Mouse (Mus musculus) spleen, postnatal 14 days (tissue): ENCODE measurements around the gene Tas1r1.
"Not testable (repeated sequence)": the region's sequence is repeated elsewhere in the genome, so short reads cannot be mapped to it uniquely, and the experiment has no call there.

Experiments used
- DNase-seq, 2 experiments: peaks; one replicate each; pipeline ENCODE4 v3.0.0; 2021 to 2022; ENCODE audit warnings: low spot score in 2 of 2

Tas1r1 gene

DNA sequence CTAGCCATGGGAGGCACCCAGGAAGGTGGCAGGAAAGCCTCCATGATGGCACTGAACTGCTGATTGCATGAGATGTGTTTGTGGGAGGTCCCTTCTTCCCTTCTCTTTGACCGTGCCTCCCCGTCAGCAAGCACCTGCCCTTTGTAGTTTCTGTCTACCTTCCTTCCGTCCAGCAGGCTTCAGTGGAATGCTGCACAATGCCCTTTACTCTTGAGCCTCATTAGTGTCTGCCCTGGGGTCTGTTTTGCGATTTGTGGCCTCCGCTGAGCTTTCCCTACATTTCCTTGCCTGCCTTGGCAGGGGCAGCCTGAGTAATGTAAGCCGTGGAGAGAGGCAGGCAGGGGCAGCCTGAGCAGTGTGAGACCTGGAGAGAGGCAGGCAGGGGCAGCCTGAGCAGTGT, 6.2 kb upstream of the Tas1r1 start:
- DNase-seq = no peak

DNA sequence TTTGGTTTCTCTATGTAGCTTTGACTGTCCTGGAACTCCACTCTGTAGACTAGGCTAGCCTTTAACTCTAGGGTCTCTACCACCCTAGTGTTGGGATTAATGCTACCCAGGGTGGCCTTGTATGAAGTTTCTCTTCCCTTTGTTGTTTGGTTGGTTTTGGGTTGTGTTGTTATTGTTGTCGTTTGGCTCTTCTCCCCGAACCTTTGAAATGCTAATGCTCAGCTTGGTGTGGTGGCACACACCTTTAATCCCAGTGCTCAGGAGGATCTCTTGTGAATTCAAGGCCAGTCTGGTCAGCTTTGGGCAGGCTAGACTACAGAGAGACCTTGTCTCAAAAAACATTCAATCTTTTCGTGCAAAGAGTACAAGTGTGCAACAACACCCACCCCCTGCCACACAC, 4.8 kb upstream of the Tas1r1 start:
- no peak for DNase-seq

- no peak for DNase-seq
These were observed 3.7 kb upstream of the Tas1r1 start for GRCm38 (mm10) chr4:152041924-152042641.

- DNase-seq = no peak
These were observed 1.5 kb upstream of the Tas1r1 start for GRCm38 (mm10) chr4:152039831-152040310.

GRCm38 (mm10) chr4:152038985-152039830, 840 bp upstream of the Tas1r1 start, which contains the start of gene Nol9:
TSS of gene Nol9 (plus strand) at chr4:152039321.
- peak; percentile 88 to 95 for DNase-seq

GRCm38 (mm10) chr4:152036464-152036863, 1.9 kb downstream of the Tas1r1 start:
- not testable (repeated sequence) for DNase-seq

GRCm38 (mm10) chr4:152032922-152033321, 5.4 kb downstream of the Tas1r1 start:
- DNase-seq = no peak

DNA sequence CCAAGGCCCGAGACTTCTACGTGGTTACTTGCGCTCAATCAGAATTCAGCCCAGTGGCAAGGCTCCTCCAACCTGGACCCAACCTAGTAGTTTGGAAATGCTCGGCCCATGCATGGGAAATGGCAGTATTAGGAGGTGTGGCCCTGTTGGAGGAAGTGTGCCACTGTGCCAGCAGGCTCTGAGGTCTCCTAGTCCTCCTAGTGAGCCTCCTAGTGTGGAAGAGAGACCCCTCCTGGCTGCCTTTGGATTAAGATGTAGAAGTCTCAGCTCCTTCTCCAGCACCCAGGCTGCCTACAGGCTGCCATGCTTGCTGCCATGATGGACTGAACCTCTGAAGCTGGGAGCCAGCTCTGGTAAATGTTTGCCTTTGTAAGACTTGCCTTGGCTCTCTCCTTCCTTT, 8.4 kb downstream of the Tas1r1 start:
- DNase-seq = no peak

- DNase-seq = no peak
These were observed 9.3 kb downstream of the Tas1r1 start for GRCm38 (mm10) chr4:152029087-152029486.

GRCm38 (mm10) chr4:152028456-152028855, 9.9 kb downstream of the Tas1r1 start:
- no peak for DNase-seq

DNA sequence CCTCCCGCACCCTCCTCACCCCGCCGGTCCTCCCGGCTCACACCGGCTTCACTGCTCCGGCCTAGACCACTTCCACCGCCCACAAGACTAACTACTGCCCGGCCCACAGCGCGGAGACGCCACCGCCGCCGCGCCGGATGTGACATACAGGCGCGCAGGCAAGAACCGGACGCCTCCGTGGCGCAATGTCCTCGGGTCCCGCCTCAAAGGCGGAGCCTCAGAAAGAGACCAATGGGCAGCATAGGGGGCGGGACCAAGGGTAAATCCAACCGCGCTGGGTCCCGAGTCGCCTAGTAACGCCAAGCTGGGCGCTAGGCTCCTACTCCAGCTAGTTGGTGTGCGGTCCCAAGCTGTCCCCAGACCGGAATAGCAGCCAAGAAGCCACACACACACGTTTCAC, 10.8 kb downstream of the Tas1r1 start, which contains the start of gene Zbtb48:
TSS of gene Zbtb48 (minus strand) at position 148 of the 400 bp plus-strand sequence.
- DNase-seq = peak; percentile 86 to 92

- no peak for DNase-seq
These were observed 11.4 kb downstream of the Tas1r1 start for GRCm38 (mm10) chr4:152026751-152027508.

- no peak for DNase-seq
These were observed 13.8 kb downstream of the Tas1r1 start for GRCm38 (mm10) chr4:152024525-152024924.

- no peak for DNase-seq
These were observed 15.9 kb downstream of the Tas1r1 start for GRCm38 (mm10) chr4:152022506-152022905.

GRCm38 (mm10) chr4:152021568-152022097, 16.7 kb downstream of the Tas1r1 start:
- DNase-seq = no peak

GRCm38 (mm10) chr4:152020024-152020423, 18.3 kb downstream of the Tas1r1 start:
- DNase-seq = no peak

DNA sequence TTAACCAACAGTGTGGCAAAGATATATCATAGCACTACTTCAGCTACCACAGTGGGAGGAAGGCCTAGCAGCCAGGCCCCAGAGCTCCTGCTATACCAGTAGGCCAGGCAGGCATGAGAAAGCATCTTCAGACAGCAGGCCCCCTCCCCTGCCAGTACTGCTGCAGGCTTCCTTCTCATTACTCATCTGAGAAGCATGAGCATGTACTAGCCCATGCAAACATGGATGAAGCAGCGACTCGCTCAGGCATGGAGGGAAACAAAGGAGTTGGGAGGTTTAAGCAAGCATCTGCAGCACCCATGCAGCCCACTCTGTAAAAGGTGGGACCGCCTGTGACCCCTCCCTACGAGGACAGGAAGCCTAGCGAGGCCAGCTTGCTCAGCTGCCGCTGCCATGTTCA, 19.3 kb downstream of the Tas1r1 start:
- DNase-seq = no peak

- no peak for DNase-seq
These were observed 25.1 kb downstream of the Tas1r1 start for GRCm38 (mm10) chr4:152013036-152013813.

DNA sequence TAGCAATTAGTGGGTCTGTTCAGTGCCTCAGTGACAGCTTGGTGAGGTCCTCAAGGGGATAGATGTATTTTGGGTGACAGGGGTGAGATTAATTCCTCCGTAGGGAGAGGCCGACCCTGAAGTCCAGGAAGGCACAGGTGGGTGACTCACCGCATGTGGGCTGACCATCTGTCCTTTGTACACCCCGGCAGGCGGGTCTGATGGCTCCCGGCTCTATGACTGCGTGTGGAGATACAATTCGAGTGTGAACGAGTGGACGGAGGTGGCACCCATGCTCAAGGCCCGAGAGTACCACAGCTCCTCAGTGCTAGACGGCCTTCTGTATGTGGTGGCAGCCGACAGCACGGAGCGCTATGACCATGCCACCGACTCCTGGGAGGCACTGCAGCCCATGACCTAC, 26.3 kb downstream of the Tas1r1 start:
- DNase-seq = no peak

DNA sequence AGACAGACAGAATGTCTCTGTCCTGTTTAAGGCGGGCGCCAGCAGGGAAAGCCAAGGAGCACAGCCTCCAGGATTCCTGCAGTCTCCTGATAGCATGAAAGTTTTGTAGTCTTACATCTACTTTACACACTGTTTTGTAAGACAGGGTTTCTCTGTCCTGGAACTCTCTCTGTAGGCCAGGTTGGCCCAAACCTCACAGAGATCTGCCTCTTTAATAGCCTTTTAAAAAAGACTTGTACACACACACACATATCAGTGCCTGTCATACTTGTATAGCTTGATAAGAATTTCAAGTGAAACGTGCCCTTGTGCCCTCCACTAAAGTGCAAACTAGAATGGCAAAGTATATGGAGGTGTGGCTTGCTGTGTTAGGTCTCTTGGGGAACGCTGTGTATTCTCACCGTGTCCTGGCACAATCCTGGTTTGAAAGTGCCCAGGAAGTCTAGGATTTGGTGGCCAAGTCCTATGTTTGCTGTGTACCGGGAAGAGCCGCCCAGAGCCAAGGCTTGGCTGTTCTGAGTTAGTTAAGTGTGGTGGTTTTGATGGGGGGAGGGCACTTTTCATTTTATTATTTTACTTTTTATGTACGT, 27.1 kb downstream of the Tas1r1 start:
- no peak for DNase-seq
